Mouse (Mus musculus) heart, embryonic 15.5 days (tissue): Measurements from ENCODE around the gene Nccrp1. TPM values are rescaled to one million over a fixed set of nuclear protein-coding genes. Genes with fewer than 3 reads are reported as not detected.
A peak's percentile ranks its signal among the peaks of the same experiment; 100 is the strongest.

ENCODE experiments used
- ATAC-seq: fragments of 200-750 bp; cut with Nextera tagmentation; replicated peaks from 2 replicates; pipeline ENCODE4 v1.8.0; 2017; ENCODE audit warnings: low read depth, moderate TSS enrichment; ENCODE audit not compliant: insufficient number of reproducible peaks, insufficient read depth, low FRiP score
- H3K27ac ChIP-seq: fragments of 300-500 bp; sonication (generic); 2 replicates; pipeline ENCODE4 v1.5.1; 2015; ENCODE audit warnings: mild to moderate bottlenecking, inconsistent platforms
- H3K27me3 ChIP-seq: fragments of 300-500 bp; sonication (generic); 2 replicates; pipeline ENCODE4 v1.6.1; 2015; ENCODE audit warnings: inconsistent platforms
- H3K36me3 ChIP-seq: fragments of 300-500 bp; sonication (generic); 2 replicates; pipeline ENCODE4 v1.6.1; 2015; ENCODE audit warnings: mild to moderate bottlenecking, inconsistent platforms
- H3K4me1 ChIP-seq: fragments of 300-500 bp; sonication (generic); replicated peaks from 2 replicates; pipeline ENCODE4 v1.6.1; 2015; ENCODE audit warnings: inconsistent platforms
- H3K4me2 ChIP-seq: fragments of 300-500 bp; sonication (generic); 2 replicates; pipeline ENCODE4 v1.6.1; 2015; ENCODE audit warnings: inconsistent platforms, mild to moderate bottlenecking, moderate library complexity
- H3K4me3 ChIP-seq: fragments of 300-500 bp; sonication (generic); 2 replicates; pipeline ENCODE4 v1.5.1; 2015; ENCODE audit warnings: mild to moderate bottlenecking, inconsistent platforms
- H3K9ac ChIP-seq: fragments of 300-500 bp; sonication (generic); 2 replicates; pipeline ENCODE4 v1.6.1; 2015; ENCODE audit warnings: mild to moderate bottlenecking, inconsistent platforms
- H3K9me3 ChIP-seq: fragments of 300-500 bp; sonication (generic); replicated peaks from 2 replicates; pipeline ENCODE4 v1.6.1; 2016; ENCODE audit warnings: inconsistent platforms
- WGBS: fragments of 180-500 bp; shearing (Covaris S2); methylation state at CpG from one replicate; pipeline ENCODE4 v1.1.7; 2015; ENCODE audit warnings: mixed read lengths; 5-methylcytosine and 5-hydroxymethylcytosine counted together
- polyA plus RNA-seq: library from polyadenylated mRNA; unstranded; fragments of >200 nt; fragmentation: Nextera tagmentation; extraction: Ambion mirVana; gene quantifications from 2 replicates; pipeline ENCODE4 v1.2.1, GENCODE M21; 2015

The Nccrp1 gene
- polyA plus RNA-seq, 1 experiment from 2014 or later: not detected

DNA sequence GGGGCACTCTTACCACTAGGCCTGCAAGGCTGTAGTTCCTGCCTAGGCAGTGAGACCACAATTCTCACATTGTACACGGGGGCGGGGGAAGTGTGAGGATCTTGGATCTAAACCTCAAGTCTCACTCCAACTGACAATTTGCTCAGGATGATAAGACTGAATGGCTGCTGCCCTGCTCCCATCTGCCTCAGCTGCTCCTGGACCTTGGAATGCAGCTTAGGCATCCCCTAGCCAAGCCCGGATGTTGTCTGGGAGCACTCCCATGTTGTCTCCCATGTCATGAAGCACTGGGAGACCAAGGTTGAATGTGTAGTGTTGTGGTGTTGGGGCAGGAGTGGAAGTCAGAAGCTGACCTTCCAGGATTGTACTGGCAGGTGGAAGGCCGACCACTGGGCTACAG is 20.5 kb upstream of the Nccrp1 start:
- H3K36me3 ChIP-seq: peaks cover 46% of the 10 kb centered on the region
- ATAC-seq: no peak
- H3K4me2 ChIP-seq: no peak overlapping the region
- H3K27me3 ChIP-seq: no peaks in the 10 kb centered on the region
- no peak overlapping the region for H3K27ac ChIP-seq
- H3K9ac ChIP-seq: no peak overlapping the region
- no peak overlapping the region for H3K4me3 ChIP-seq
- H3K9me3 ChIP-seq: no peaks in the 10 kb centered on the region
- peaks cover 33% of the 10 kb centered on the region for H3K4me1 ChIP-seq
- 78% methylated on average over 4 of the region's 4 CpGs for WGBS

- WGBS: 69% methylated on average over 5 of the region's 5 CpGs
- Histone ChIP-seq H3K4me2 (no peak overlapping the region), H3K9me3 (no peaks in the 10 kb centered on the region), H3K27me3 (no peaks in the 10 kb centered on the region), H3K36me3 (peaks cover 50% of the 10 kb centered on the region), H3K9ac (no peak overlapping the region), H3K27ac (peak overlapping the region; percentile 42; the same call in 1 of the 2 replicates), H3K4me3 (no peak overlapping the region), H3K4me1 (peaks cover 14% of the 10 kb centered on the region)
- no peak for ATAC-seq
Observed at GRCm38 (mm10) chr7:28565407-28565806, 18.4 kb upstream of the Nccrp1 start.

DNA sequence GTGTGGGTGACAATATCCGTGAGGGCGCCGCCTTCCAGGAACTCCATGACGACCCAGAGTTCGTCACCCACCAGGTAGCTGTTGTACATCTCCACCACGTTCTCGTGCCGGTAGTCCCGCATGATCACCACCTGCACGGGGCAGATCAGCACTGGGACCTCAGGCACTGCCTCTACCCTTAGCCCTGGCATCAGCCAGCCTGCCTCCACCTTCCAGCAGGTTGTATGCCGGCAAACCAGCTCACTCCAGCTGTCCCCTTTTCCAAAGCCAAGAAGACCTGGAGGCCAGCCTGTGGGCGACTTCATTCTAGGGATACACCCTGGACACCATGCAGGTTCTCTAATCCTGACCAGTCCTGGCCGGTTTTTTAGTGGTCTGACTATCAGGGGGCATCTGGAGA is 15.9 kb upstream of the Nccrp1 start:
- Histone ChIP-seq H3K4me1 (peaks cover 9% of the 10 kb centered on the region), H3K9me3 (no peaks in the 10 kb centered on the region), H3K9ac (no peak overlapping the region), H3K27ac (no peak overlapping the region), H3K4me3 (no peak overlapping the region), H3K36me3 (peaks cover 66% of the 10 kb centered on the region), H3K27me3 (no peaks in the 10 kb centered on the region), H3K4me2 (no peak overlapping the region)
- 93% methylated on average over 13 of the region's 13 CpGs for WGBS
- no peak for ATAC-seq

GRCm38 (mm10) chr7:28562371-28562770 is 15.3 kb upstream of the Nccrp1 start:
- Histone ChIP-seq H3K4me3 (no peak overlapping the region), H3K36me3 (peaks cover 60% of the 10 kb centered on the region), H3K4me2 (no peak overlapping the region), H3K4me1 (peaks cover 13% of the 10 kb centered on the region), H3K9me3 (no peaks in the 10 kb centered on the region), H3K9ac (no peak overlapping the region), H3K27ac (no peak overlapping the region), H3K27me3 (no peaks in the 10 kb centered on the region)
- no peak for ATAC-seq
- WGBS: 87% methylated on average over 13 of the region's 13 CpGs

DNA sequence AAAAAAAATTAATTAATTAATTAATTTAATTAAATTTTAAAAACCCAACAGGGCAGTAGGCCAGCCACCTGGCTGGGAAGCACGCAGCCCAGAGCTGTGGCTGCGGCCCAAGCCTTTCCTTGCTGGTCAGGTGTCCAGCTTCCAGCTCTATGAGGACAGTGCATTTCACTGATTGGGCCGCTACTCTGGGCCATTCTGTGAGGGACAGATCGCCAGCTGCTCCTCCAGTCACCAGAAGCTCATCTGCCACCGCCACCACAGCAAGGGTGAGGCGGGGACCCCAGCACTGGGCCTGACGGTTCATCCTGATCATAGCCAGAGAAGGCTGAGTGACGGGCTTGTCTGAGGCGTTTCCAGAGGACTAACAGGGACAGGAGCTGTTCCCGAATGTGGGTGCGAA is 14.9 kb upstream of the Nccrp1 start:
- H3K27me3 ChIP-seq: no peaks in the 10 kb centered on the region
- WGBS: 88% methylated on average over 11 of the region's 11 CpGs
- no peak for ATAC-seq
- H3K9me3 ChIP-seq: no peaks in the 10 kb centered on the region
- peaks cover 13% of the 10 kb centered on the region for H3K4me1 ChIP-seq
- H3K9ac ChIP-seq: no peak overlapping the region
- no peak overlapping the region for H3K4me2 ChIP-seq
- H3K36me3 ChIP-seq: peaks cover 56% of the 10 kb centered on the region
- no peak overlapping the region for H3K4me3 ChIP-seq
- H3K27ac ChIP-seq: no peak overlapping the region

- Histone ChIP-seq H3K36me3 (peaks cover 45% of the 10 kb centered on the region), H3K9me3 (no peaks in the 10 kb centered on the region), H3K27ac (no peak overlapping the region), H3K4me1 (peaks cover 16% of the 10 kb centered on the region), H3K27me3 (no peaks in the 10 kb centered on the region), H3K9ac (no peak overlapping the region), H3K4me2 (no peak overlapping the region), H3K4me3 (no peak overlapping the region)
- ATAC-seq: no peak
- 90% methylated on average over 10 of the region's 10 CpGs for WGBS
Observed at GRCm38 (mm10) chr7:28560856-28561255, 13.8 kb upstream of the Nccrp1 start.

GRCm38 (mm10) chr7:28558486-28558885 is 11.4 kb upstream of the Nccrp1 start:
- no peak; the same call in 1 of the 2 replicates for ATAC-seq
- H3K9ac ChIP-seq: no peak overlapping the region
- WGBS: 39% methylated on average over 4 of the region's 4 CpGs
- peaks cover 17% of the 10 kb centered on the region for H3K4me1 ChIP-seq
- H3K27me3 ChIP-seq: no peaks in the 10 kb centered on the region
- no peaks in the 10 kb centered on the region for H3K9me3 ChIP-seq
- H3K4me3 ChIP-seq: no peak overlapping the region
- 0 out of 2 replicates have a peak overlapping the region, but pooled peaks have one; percentile 10 for H3K27ac ChIP-seq
- no peak overlapping the region for H3K4me2 ChIP-seq
- H3K36me3 ChIP-seq: peaks cover 29% of the 10 kb centered on the region

DNA sequence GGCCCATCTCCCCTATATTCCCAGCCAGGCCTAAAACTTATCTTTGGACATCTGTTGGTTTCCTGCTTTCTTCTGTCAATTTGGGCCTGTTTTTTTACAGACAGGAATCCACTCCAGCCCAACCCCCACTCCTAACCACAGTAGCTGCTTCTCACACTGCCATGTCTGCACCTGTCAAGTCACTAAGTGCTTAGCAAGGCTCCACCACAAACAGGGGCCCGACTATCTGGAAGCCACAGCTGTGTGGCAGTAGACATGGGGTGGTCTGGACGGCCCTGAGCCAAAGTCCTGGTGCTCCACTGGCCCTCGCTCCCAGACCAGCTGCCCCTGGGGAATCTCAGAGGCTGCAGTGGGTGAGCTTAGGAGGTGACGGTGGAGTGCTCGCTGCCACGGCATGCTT is 10.7 kb upstream of the Nccrp1 start:
- H3K4me1 ChIP-seq: peaks cover 17% of the 10 kb centered on the region

DNA sequence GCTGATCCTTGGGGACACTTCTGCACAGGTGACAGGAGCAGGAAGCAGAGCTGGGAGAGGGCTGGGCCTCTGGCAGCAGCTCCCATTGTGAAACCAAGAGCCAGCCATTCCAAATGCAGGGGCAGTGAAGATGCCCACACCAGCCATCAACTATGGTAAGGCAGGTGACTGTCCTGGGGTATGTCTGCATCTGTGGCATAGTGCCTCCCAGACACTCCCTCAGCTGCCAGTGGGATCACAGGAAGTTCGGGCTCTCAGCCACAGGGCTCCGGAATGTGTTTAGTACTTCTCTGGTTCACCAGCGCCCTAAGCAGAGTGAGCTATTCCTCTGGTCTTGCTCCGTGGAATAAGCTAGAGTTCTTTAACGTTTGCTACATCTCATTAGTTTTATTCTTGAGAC is 10.0 kb upstream of the Nccrp1 start:
- Histone ChIP-seq H3K36me3 (peaks cover 16% of the 10 kb centered on the region), H3K9ac (no peak overlapping the region), H3K27me3 (no peaks in the 10 kb centered on the region), H3K9me3 (no peaks in the 10 kb centered on the region), H3K4me1 (peaks cover 17% of the 10 kb centered on the region), H3K4me3 (no peak overlapping the region), H3K4me2 (no peak overlapping the region), H3K27ac (no peak overlapping the region)
- no peak for ATAC-seq
- WGBS: 58% methylated on average over 5 of the region's 5 CpGs

More for the DNA sequence above, 10.7 kb upstream of the Nccrp1 start:
- no peaks in the 10 kb centered on the region for H3K27me3 ChIP-seq
- H3K4me2 ChIP-seq: no peak overlapping the region
- ATAC-seq: no peak
- no peak overlapping the region for H3K9ac ChIP-seq
- H3K4me3 ChIP-seq: no peak overlapping the region
- 26% methylated on average over 6 of the region's 6 CpGs for WGBS
- H3K27ac ChIP-seq: 0 out of 2 replicates have a peak overlapping the region, but pooled peaks have one; percentile 38
- H3K9me3 ChIP-seq: no peaks in the 10 kb centered on the region
- H3K36me3 ChIP-seq: peaks cover 21% of the 10 kb centered on the region

GRCm38 (mm10) chr7:28555939-28556535 is 9.0 kb upstream of the Nccrp1 start:
- Histone ChIP-seq H3K4me1 (peaks cover 17% of the 10 kb centered on the region), H3K9ac (no peak overlapping the region), H3K4me3 (no peak overlapping the region), H3K9me3 (no peaks in the 10 kb centered on the region), H3K27ac (no peak overlapping the region), H3K36me3 (peaks cover 16% of the 10 kb centered on the region), H3K4me2 (no peak overlapping the region), H3K27me3 (no peaks in the 10 kb centered on the region)
- no peak for ATAC-seq
- WGBS: 13% methylated on average over 5 of the region's 5 CpGs

DNA sequence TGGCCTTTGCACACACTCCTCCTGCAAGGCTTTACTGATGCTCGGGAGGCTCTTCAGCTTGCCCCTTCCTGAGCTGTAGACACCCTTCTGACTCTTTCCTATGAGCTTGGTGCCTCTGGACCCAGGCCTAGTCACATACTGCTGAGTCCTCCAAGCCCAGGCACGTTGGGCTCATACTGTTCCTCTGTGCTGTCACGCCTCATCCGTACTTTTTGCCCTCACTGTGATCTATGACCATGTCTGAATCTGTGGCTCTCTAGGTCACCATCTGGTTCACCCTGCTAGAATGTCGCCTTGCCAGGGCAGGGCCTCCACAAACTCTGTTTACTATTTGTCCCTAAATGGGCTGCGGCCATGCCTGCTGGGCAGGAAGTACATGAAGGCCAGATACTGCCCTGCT is 6.0 kb upstream of the Nccrp1 start:
- H3K27ac ChIP-seq: no peak overlapping the region
- H3K36me3 ChIP-seq: no peaks in the 10 kb centered on the region
- H3K4me3 ChIP-seq: no peak overlapping the region
- H3K9me3 ChIP-seq: no peaks in the 10 kb centered on the region
- peaks cover 6% of the 10 kb centered on the region; the same call in 1 of the 2 replicates for H3K27me3 ChIP-seq
- peaks cover 8% of the 10 kb centered on the region for H3K4me1 ChIP-seq
- ATAC-seq: no peak
- 85% methylated on average over 6 of the region's 6 CpGs for WGBS
- no peak overlapping the region for H3K9ac ChIP-seq
- H3K4me2 ChIP-seq: no peak overlapping the region

DNA sequence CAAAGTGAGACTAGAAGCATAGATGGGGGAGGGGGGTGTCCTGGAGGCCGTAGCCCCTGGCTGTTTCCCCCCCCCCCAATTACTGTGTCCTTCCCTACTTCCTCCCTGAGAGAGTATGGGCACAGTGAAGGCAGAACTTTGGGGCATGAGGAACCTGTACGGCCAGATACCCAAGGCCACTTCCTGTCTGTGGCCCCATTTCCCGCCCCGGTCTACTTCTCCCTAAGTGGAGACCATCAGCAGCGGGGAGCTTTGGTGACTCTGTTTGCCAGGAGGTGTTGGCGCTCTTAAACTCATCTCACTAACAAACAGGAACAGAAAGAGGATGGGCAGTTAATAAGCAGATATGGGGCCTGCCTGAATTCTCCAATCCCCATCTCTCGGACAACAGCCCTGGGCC is 574 bp upstream of the Nccrp1 start:
- Histone ChIP-seq H3K36me3 (no peaks in the 10 kb centered on the region), H3K27ac (no peak overlapping the region), H3K4me2 (no peak overlapping the region), H3K4me3 (no peak overlapping the region), H3K9me3 (no peaks in the 10 kb centered on the region), H3K9ac (no peak overlapping the region), H3K27me3 (peaks cover 59% of the 10 kb centered on the region), H3K4me1 (peaks cover 16% of the 10 kb centered on the region)
- WGBS: 50% methylated on average over 7 of the region's 7 CpGs
- no peak for ATAC-seq
